Mouse (Mus musculus): ENCODE measurements around the gene Gm14214. TPM values are rescaled to one million over a fixed set of nuclear protein-coding genes. Genes with fewer than 3 reads are reported as not detected.

The Gm14214 gene
- polyA plus RNA-seq, 1 experiment from 2014 or later = not detected

DNA sequence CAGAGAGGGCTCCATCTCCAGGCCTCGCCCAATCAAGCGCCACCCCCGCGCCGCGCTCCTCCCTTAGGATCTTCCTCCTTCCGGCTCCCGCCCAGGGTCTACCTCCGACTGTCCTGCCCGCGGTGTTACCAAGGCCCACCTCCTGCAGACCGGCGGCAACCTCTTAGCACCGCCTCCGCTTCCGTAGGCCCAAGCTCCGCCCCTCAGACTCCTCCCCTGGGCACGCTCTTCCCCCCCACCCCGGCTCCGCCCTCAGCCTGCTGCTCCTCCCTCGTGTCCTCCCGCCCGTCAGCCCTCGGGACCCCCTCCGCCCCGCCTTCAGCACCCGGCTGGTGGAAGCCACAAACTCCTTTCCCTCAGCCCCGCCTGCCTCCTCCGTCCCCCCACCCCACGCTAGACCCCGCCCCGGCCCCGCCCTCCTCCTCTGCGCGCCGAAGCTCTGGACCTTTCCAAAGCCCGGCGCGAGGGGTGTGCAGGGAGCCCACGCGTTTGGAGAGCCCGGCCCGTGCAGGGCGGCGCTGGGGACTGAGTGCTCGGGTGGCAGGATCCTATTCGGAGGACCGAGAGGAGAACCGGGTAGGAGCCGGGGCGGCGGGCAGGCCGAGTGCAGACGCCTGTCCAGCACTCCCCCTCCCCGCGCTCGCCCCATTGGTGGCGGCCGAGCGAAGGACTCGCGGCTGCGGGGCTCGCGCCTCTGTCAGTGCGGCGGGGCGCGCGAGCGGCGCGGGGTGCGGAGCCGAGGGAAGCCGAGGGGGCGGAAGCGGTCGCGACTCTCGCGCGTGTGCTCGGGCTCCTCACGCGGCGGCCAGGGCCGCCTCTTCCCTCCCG, 21.0 kb upstream of the Gm14214 start, which contains the start of the genes Raly and a:
TSS of gene Raly (plus strand) at position 441 of the 828 bp plus-strand sequence.
TSS of gene a (plus strand) at position 747 of the 828 bp plus-strand sequence.
- 1% methylated on average over 54 of the region's 89 CpGs for WGBS
- Histone ChIP-seq H3K27ac (replicated peaks) (peak within 1 kb of the TSS; percentile 98), H3K27me3 (ENCODE audit: control insufficient read depth, insufficient read depth, low read length) (no peaks in the 10 kb centered on the region), H3K4me1 (replicated peaks; ENCODE audit: control insufficient read depth, insufficient read depth) (0 out of 2 replicates have a peak, but pooled peaks cover 11% of the 10 kb centered on the region), H3K9me3 (ENCODE audit: control insufficient read depth, low read length) (no peaks in the 10 kb centered on the region), H3K9ac (ENCODE audit: low read length) (peak within 1 kb of the TSS; percentile 96), H3K4me3 (ENCODE audit: low read depth, low read length) (peak within 1 kb of the TSS; percentile 91), H3K4me2 (replicated peaks; ENCODE audit: low read depth) (peak within 1 kb of the TSS; percentile 82), H3K36me3 (ENCODE audit: control insufficient read depth, insufficient read depth, low read length) (no peaks in the 10 kb centered on the region)
- TF ChIP-seq EP300 (optimal IDR thresholded peaks at IDR 0.05) (no peak), CTCF (IDR thresholded peaks at IDR 0.05; ENCODE audit: low read depth) (peak; percentile 51)
- ATAC-seq (ENCODE audit: low FRiP score, low TSS enrichment) (peak; percentile 97), DNase-seq (ENCODE audit: low spot score) (peak; percentile 100)

GRCm38 (mm10) chr2:154789977-154790655, 20.3 kb upstream of the Gm14214 start:
- Histone ChIP-seq H3K4me1 (replicated peaks; ENCODE audit: control insufficient read depth, insufficient read depth) (0 out of 2 replicates have a peak, but pooled peaks cover 11% of the 10 kb centered on the region), H3K36me3 (ENCODE audit: control insufficient read depth, insufficient read depth, low read length) (no peaks in the 10 kb centered on the region), H3K9me3 (ENCODE audit: control insufficient read depth, low read length) (no peaks in the 10 kb centered on the region), H3K4me2 (replicated peaks; ENCODE audit: low read depth) (peak overlapping the region; percentile 52), H3K9ac (ENCODE audit: low read length) (peak overlapping the region; percentile 19), H3K27me3 (ENCODE audit: control insufficient read depth, insufficient read depth, low read length) (no peaks in the 10 kb centered on the region), H3K4me3 (ENCODE audit: low read depth, low read length) (peak overlapping the region; percentile 91), H3K27ac (replicated peaks) (peak overlapping the region; percentile 19; the same call in 1 of the 2 replicates)
- WGBS = 4% methylated on average over 14 of the region's 14 CpGs
- ATAC-seq (ENCODE audit: low FRiP score, low TSS enrichment) = no peak
- TF ChIP-seq CTCF (IDR thresholded peaks at IDR 0.05; ENCODE audit: low read depth) (no peak), EP300 (optimal IDR thresholded peaks at IDR 0.05) (no peak)
- DNase-seq (ENCODE audit: low spot score) = no peak

DNA sequence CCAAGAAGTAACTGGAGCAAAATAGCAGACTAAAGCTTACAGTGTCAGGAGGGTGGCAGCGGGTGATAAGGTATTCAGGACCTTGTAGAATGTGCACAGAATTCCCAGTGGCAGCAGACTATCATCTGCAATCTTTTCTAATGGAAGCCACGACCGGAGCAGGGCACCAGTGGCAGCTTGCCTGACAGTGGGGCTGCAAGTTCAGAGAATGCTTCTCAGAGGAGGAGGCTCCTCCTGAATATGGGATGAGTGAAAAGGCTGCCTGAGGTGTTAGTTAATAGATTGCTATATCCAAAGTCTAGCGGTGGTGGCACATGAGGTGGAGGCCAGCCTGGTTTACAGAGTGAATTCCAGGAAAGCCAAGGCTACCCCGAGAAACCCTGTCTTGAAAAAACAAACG, 19.6 kb upstream of the Gm14214 start:
- Histone ChIP-seq H3K4me1 (replicated peaks; ENCODE audit: control insufficient read depth, insufficient read depth) (0 out of 2 replicates have a peak, but pooled peaks cover 6% of the 10 kb centered on the region), H3K4me2 (replicated peaks; ENCODE audit: low read depth) (no peak overlapping the region), H3K4me3 (ENCODE audit: low read depth, low read length) (no peak overlapping the region), H3K9ac (ENCODE audit: low read length) (no peak overlapping the region), H3K27me3 (ENCODE audit: control insufficient read depth, insufficient read depth, low read length) (no peaks in the 10 kb centered on the region), H3K36me3 (ENCODE audit: control insufficient read depth, insufficient read depth, low read length) (no peaks in the 10 kb centered on the region), H3K27ac (replicated peaks) (no peak overlapping the region), H3K9me3 (ENCODE audit: control insufficient read depth, low read length) (no peaks in the 10 kb centered on the region)
- ATAC-seq (ENCODE audit: low FRiP score, low TSS enrichment) (no peak), DNase-seq (ENCODE audit: low spot score) (no peak)
- 62% methylated on average over 6 of the region's 6 CpGs for WGBS
- no peak for TF ChIP-seq EP300 (optimal IDR thresholded peaks at IDR 0.05)
- no peak for TF ChIP-seq CTCF (IDR thresholded peaks at IDR 0.05; ENCODE audit: low read depth)

GRCm38 (mm10) chr2:154786776-154787175, 16.9 kb upstream of the Gm14214 start:
- Histone ChIP-seq H3K4me2 (replicated peaks; ENCODE audit: low read depth) (no peak overlapping the region), H3K27ac (replicated peaks) (no peak overlapping the region), H3K36me3 (ENCODE audit: control insufficient read depth, insufficient read depth, low read length) (no peaks in the 10 kb centered on the region), H3K27me3 (ENCODE audit: control insufficient read depth, insufficient read depth, low read length) (no peaks in the 10 kb centered on the region), H3K9me3 (ENCODE audit: control insufficient read depth, low read length) (no peaks in the 10 kb centered on the region), H3K9ac (ENCODE audit: low read length) (no peak overlapping the region), H3K4me3 (ENCODE audit: low read depth, low read length) (no peak overlapping the region), H3K4me1 (replicated peaks; ENCODE audit: control insufficient read depth, insufficient read depth) (no peaks in the 10 kb centered on the region)
- DNase-seq (ENCODE audit: low spot score) (no peak), ATAC-seq (ENCODE audit: low FRiP score, low TSS enrichment) (no peak)
- 68% methylated on average over 11 of the region's 11 CpGs for WGBS
- no peak for TF ChIP-seq CTCF (IDR thresholded peaks at IDR 0.05; ENCODE audit: low read depth)
- TF ChIP-seq EP300 (optimal IDR thresholded peaks at IDR 0.05) = no peak

DNA sequence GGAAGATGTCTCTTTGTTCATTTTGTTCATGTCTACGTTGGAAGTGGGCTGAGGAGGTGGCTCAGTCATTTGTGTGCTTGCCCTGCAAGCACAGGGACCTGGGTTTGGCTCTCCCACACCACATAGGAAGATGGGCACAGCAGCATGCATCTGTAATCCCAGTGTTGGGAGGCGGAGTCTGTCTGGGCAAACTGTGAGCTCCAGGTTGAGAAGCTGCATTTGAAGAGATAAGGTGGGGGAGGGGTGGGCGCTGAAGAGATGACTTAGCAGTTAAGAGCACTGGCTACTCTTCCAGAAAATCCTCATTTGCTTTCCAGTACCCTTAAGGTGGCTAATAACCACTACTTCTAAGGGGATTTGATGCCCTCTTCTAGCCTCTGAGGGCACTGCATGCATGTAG, 16.4 kb upstream of the Gm14214 start:
- Histone ChIP-seq H3K36me3 (ENCODE audit: control insufficient read depth, insufficient read depth, low read length) (no peaks in the 10 kb centered on the region), H3K9ac (ENCODE audit: low read length) (no peak overlapping the region), H3K27ac (replicated peaks) (no peak overlapping the region), H3K4me2 (replicated peaks; ENCODE audit: low read depth) (no peak overlapping the region), H3K9me3 (ENCODE audit: control insufficient read depth, low read length) (no peaks in the 10 kb centered on the region), H3K4me3 (ENCODE audit: low read depth, low read length) (no peak overlapping the region), H3K27me3 (ENCODE audit: control insufficient read depth, insufficient read depth, low read length) (no peaks in the 10 kb centered on the region), H3K4me1 (replicated peaks; ENCODE audit: control insufficient read depth, insufficient read depth) (no peaks in the 10 kb centered on the region)
- TF ChIP-seq EP300 (optimal IDR thresholded peaks at IDR 0.05) = no peak
- TF ChIP-seq CTCF (IDR thresholded peaks at IDR 0.05; ENCODE audit: low read depth) = no peak
- WGBS = 56% methylated on average over 3 of the region's 3 CpGs
- no peak for DNase-seq (ENCODE audit: low spot score)
- ATAC-seq (ENCODE audit: low FRiP score, low TSS enrichment) = no peak

All from stomach, postnatal 0 days (tissue).